Mouse (Mus musculus) megakaryocyte, embryonic 14.5 days (primary cell): ENCODE measurements around the gene Lsp1.

Experiments used
- FLI1 ChIP-seq: IDR thresholded peaks from 2 replicates; pipeline ENCODE4 v1.6.1; 2012; ENCODE audit warnings: low read length, inconsistent platforms, mixed read lengths
- GATA1 ChIP-seq: IDR thresholded peaks from 3 replicates; pipeline ENCODE4 v1.6.1; 2012; ENCODE audit warnings: mixed read lengths, low read length, inconsistent platforms, borderline replicate concordance

DNA sequence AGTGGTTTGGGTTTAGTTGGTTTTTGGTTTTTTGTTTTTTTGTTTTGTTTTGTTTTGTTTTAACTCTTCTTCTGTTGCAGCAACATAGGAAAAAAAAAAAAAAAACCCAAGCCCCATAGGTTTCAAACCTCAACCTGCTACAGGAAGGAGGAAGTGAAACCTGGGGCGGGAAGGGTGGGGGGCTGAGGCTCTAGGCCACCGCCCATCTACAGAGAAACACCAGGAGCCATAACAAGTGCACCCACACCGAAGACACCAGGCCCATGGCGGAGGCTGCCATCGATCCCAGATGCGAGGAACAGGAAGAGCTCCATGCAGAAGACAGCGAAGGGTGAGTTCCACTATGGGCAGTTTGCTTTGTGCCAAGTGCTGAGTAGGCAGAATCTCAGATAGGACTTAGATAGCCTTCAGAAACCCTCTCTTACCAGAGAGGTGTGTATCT, at the start of gene Lsp1:
- TF ChIP-seq GATA1: no peak
- TF ChIP-seq FLI1: no peak
